Mouse (Mus musculus): ENCODE data around the gene Fetub. TPM values are rescaled to one million over a fixed set of nuclear protein-coding genes. Genes with fewer than 3 reads are reported as not detected.

Gene Fetub
- total RNA-seq, 2 experiments from 2014 or later = 0.45 TPM; not detected in 1

GRCm38 (mm10) chr16:22962256-22962655, 44.1 kb downstream of the Fetub start:
- DNase-seq (ENCODE audit: low spot score) = no peak

DNA sequence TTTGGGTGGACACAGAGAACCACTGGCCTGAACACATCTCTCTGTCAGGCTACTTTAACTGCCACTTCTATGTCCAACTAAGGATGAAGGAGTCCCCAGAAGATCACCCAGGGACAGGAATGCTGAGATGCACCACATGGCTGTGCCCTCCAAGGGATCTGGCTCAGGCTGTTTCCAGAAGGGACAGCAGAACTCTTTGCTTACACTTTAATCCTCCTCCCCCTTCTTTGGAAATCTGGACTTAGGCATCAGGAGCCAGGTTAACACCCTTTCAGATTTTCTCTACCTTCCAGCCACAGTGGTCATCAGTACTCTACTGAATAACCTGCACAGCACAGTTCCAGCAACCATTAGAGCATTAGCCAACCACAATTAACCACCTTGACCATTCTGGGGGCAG, 45.2 kb downstream of the Fetub start:
- no peak for DNase-seq (ENCODE audit: low spot score)

GRCm38 (mm10) chr16:22967383-22968030, 49.4 kb downstream of the Fetub start:
- no peak for DNase-seq (ENCODE audit: low spot score)

Other genes starting within 250 kb of the Fetub start
- gene Crygs, start 106.8 kb upstream of the Fetub start, total RNA-seq (2021) = not detected
- 1 to 10 TPM; 7.2 to 7.9 TPM for gene Tbccd1, start 60.7 kb upstream of the Fetub start, total RNA-seq (2021)
- 10 to 100 TPM; 36.7 to 37.4 TPM for gene Dnajb11, start 60.5 kb upstream of the Fetub start, total RNA-seq (2021)
- 1 to 10 TPM in 1 of 2 experiments, not detected in 1; 1.8 TPM for gene Ahsg, start 27.1 kb upstream of the Fetub start, total RNA-seq (2021)
- under 1 TPM in 1 of 2 experiments, not detected in 1; 0.21 TPM for gene Hrg, start 32.7 kb downstream of the Fetub start, total RNA-seq (2021)
- under 1 TPM in 1 of 2 experiments, not detected in 1; 0.25 TPM for gene Kng2, start 111.1 kb downstream of the Fetub start, total RNA-seq (2021)
- under 1 TPM in 1 of 2 experiments, not detected in 1; 0.74 TPM for gene Kng1, start 139.5 kb downstream of the Fetub start, total RNA-seq (2021)
- gene Eif4a2, start 189.1 kb downstream of the Fetub start, total RNA-seq (2021) = 100 to 1,000 TPM; 405 to 416 TPM
- 1 to 10 TPM; 7.1 to 7.5 TPM for gene Rfc4, start 209.4 kb downstream of the Fetub start, total RNA-seq (2021)
- gene Adipoq, start 228.2 kb downstream of the Fetub start, total RNA-seq (2021) = 10 to 100 TPM; 10.9 to 32.0 TPM

Data from gastrocnemius, adult 18-20 months (tissue).